Mouse (Mus musculus): ENCODE measurements at regions not wholly inside any gene's neighbourhood (a gene's known extent, or its start where the extent isn't known, plus 50 kb on each side); places are given as distances from the start of the nearest gene placed in this dataset.
A peak's percentile ranks its signal among the peaks of the same experiment; 100 is the strongest.

DNA sequence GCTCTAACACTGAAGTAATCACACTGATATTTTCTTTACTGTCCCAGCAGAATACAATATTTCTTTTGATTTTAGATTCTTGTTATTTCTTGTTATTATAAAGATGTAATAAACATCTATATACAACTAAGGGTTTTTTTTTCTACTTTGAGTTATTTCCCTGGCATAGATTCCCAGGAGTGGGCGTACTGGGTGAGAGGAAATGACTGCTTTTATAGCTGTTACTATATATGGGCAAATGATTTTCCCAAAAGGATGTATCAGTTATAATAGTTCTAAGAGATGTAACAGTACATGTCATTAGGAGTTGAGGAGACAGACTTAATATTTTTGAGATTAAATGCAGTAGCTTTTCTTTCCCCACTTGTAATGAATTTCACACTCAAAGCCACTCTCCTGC is 109.6 kb downstream of the E030025P04Rik start:
- H3K9ac ChIP-seq (replicated peaks; ENCODE audit: low read length), result no peak overlapping the region
- no peak overlapping the region for H3K4me2 ChIP-seq (ENCODE audit: low read depth, low read length)
- no peaks in the 10 kb centered on the region for H3K36me3 ChIP-seq (replicated peaks; ENCODE audit: control insufficient read depth, insufficient read depth, low read depth, low read length)
- no peak for DNase-seq (ENCODE audit: low spot score)
- no peak overlapping the region for H3K27ac ChIP-seq (replicated peaks; ENCODE audit: low read depth, low read length)
- no peak overlapping the region for H3K4me3 ChIP-seq (ENCODE audit: low read depth, low read length)
- WGBS, result 90% methylated on average over 1 of the region's 1 CpGs
- ATAC-seq (replicated peaks; ENCODE audit: insufficient number of reproducible peaks, low FRiP score, low TSS enrichment, low read depth), result no peak
- H3K27me3 ChIP-seq (ENCODE audit: control insufficient read depth, insufficient read depth, low read length), result no peaks in the 10 kb centered on the region
- H3K9me3 ChIP-seq (replicated peaks; ENCODE audit: control insufficient read depth, low read length), result no peaks in the 10 kb centered on the region
- no peaks in the 10 kb centered on the region for H3K4me1 ChIP-seq (ENCODE audit: control insufficient read depth, insufficient read depth, low read length)

DNA sequence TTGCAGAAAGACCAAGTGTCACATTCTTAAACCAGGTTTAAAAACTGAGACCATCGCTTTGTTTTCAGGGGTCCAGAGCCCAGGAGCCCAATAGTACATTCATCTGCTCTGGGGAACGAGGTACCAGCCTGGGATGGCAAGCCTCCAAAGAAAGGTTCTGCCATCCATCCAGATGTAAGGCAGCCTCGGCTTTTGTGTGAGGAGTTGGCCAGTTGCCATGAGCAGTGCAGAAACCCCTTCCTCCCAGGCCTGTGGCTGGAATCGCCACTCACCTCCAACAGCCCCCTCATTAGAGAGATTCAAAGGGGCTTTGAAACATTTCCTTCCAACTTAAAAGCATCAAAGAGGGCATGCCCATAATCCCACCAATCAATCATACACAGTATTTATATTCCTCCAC is 110.1 kb downstream of the E030025P04Rik start:
- no peak overlapping the region for H3K4me2 ChIP-seq (ENCODE audit: low read depth, low read length)
- H3K9ac ChIP-seq (replicated peaks; ENCODE audit: low read length), result no peak overlapping the region
- ATAC-seq (replicated peaks; ENCODE audit: insufficient number of reproducible peaks, low FRiP score, low TSS enrichment, low read depth) (no peak), DNase-seq (ENCODE audit: low spot score) (no peak)
- H3K27me3 ChIP-seq (ENCODE audit: control insufficient read depth, insufficient read depth, low read length), result no peaks in the 10 kb centered on the region
- H3K4me3 ChIP-seq (ENCODE audit: low read depth, low read length), result no peak overlapping the region
- no peak overlapping the region for H3K27ac ChIP-seq (replicated peaks; ENCODE audit: low read depth, low read length)
- WGBS, result 62% methylated on average over 4 of the region's 4 CpGs
- H3K36me3 ChIP-seq (replicated peaks; ENCODE audit: control insufficient read depth, insufficient read depth, low read depth, low read length), result no peaks in the 10 kb centered on the region
- H3K9me3 ChIP-seq (replicated peaks; ENCODE audit: control insufficient read depth, low read length), result no peaks in the 10 kb centered on the region
- H3K4me1 ChIP-seq (ENCODE audit: control insufficient read depth, insufficient read depth, low read length), result no peaks in the 10 kb centered on the region

DNA sequence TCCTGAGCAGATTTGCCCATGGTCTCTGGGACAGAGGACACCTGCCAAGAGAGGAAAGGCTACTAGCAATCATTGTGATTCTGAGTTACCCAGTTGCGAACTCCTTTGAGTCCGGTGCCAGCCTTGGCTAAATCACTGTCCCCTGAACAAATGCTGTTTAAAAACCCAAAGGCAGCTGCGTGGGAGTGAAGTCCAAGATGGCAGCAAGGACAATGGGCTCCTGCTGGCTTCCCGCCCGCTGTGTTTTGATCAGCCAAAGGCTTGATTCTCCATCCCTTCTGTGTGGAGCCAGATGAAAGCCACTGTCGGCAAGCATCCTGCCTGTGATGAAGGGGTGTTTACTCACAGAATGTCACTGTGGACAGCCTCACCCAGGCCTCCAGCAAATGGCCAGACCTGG is 111.4 kb downstream of the E030025P04Rik start:
- ATAC-seq (replicated peaks; ENCODE audit: insufficient number of reproducible peaks, low FRiP score, low TSS enrichment, low read depth) (no peak), DNase-seq (ENCODE audit: low spot score) (no peak)
- H3K27me3 ChIP-seq (ENCODE audit: control insufficient read depth, insufficient read depth, low read length), result no peaks in the 10 kb centered on the region
- H3K4me1 ChIP-seq (ENCODE audit: control insufficient read depth, insufficient read depth, low read length), result no peaks in the 10 kb centered on the region
- H3K4me3 ChIP-seq (ENCODE audit: low read depth, low read length), result no peak overlapping the region
- H3K36me3 ChIP-seq (replicated peaks; ENCODE audit: control insufficient read depth, insufficient read depth, low read depth, low read length), result no peaks in the 10 kb centered on the region
- no peak overlapping the region for H3K27ac ChIP-seq (replicated peaks; ENCODE audit: low read depth, low read length)
- no peaks in the 10 kb centered on the region for H3K9me3 ChIP-seq (replicated peaks; ENCODE audit: control insufficient read depth, low read length)
- WGBS, result 55% methylated on average over 6 of the region's 6 CpGs
- H3K4me2 ChIP-seq (ENCODE audit: low read depth, low read length), result no peak overlapping the region
- H3K9ac ChIP-seq (replicated peaks; ENCODE audit: low read length), result no peak overlapping the region

DNA sequence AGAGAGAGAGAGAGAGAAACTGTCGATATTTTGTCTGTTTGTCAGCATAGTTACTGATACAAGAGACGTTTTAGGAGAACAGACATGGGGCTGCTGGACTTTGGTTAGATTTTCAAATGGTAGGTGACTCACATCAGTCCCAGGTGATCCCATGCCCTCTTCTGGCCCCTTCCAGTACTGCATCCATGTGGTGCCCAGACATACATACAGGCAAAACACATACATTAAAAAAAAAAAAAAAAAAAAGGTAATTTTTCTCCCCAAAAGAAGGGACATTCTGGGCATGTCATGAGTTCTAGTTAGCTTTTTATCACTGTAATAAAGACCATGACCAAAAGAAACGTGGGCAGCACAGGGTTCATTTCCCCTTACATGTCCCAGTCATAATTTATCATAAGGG is 110.3 kb downstream of the Axin2 start:
- H3K27ac ChIP-seq (replicated peaks; ENCODE audit: low read depth, low read length), result no peak overlapping the region
- H3K4me3 ChIP-seq (ENCODE audit: low read depth, low read length), result no peak overlapping the region
- no peak overlapping the region for H3K4me2 ChIP-seq (ENCODE audit: low read depth, low read length)
- ATAC-seq (replicated peaks; ENCODE audit: insufficient number of reproducible peaks, low FRiP score, low TSS enrichment, low read depth) (no peak), DNase-seq (ENCODE audit: low spot score) (peak; percentile 77)
- H3K9ac ChIP-seq (replicated peaks; ENCODE audit: low read length), result no peak overlapping the region
- H3K36me3 ChIP-seq (replicated peaks; ENCODE audit: control insufficient read depth, insufficient read depth, low read depth, low read length), result no peaks in the 10 kb centered on the region
- H3K4me1 ChIP-seq (ENCODE audit: control insufficient read depth, insufficient read depth, low read length), result no peaks in the 10 kb centered on the region
- H3K9me3 ChIP-seq (replicated peaks; ENCODE audit: control insufficient read depth, low read length), result no peaks in the 10 kb centered on the region
- WGBS, result 18% methylated on average over 3 of the region's 3 CpGs
- H3K27me3 ChIP-seq (ENCODE audit: control insufficient read depth, insufficient read depth, low read length), result no peaks in the 10 kb centered on the region

DNA sequence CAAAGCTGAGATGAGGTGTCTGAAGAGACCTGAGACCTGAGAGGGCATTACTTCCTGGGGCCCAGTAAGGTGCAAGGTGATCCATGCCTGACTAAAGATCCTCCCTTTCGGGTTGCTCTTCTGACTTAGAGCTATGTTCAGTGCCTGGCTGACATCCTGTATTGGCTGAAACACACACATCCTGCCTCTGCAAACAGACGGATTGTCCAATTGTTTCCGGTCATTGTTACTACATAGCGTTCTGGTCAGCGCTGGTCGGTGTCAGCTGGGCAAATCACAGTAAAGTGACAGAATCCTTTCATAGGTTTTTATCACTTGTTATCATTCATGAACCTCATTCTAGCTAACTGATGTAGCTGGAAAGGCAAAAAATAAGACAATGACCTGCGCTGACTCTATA is 109.7 kb downstream of the Axin2 start:
- no peak overlapping the region for H3K9ac ChIP-seq (replicated peaks; ENCODE audit: low read length)
- no peaks in the 10 kb centered on the region for H3K36me3 ChIP-seq (replicated peaks; ENCODE audit: control insufficient read depth, insufficient read depth, low read depth, low read length)
- H3K4me1 ChIP-seq (ENCODE audit: control insufficient read depth, insufficient read depth, low read length), result no peaks in the 10 kb centered on the region
- H3K9me3 ChIP-seq (replicated peaks; ENCODE audit: control insufficient read depth, low read length), result no peaks in the 10 kb centered on the region
- DNase-seq (ENCODE audit: low spot score) (no peak), ATAC-seq (replicated peaks; ENCODE audit: insufficient number of reproducible peaks, low FRiP score, low TSS enrichment, low read depth) (no peak)
- H3K4me2 ChIP-seq (ENCODE audit: low read depth, low read length), result no peak overlapping the region
- H3K27ac ChIP-seq (replicated peaks; ENCODE audit: low read depth, low read length), result no peak overlapping the region
- H3K4me3 ChIP-seq (ENCODE audit: low read depth, low read length), result no peak overlapping the region
- WGBS, result 83% methylated on average over 7 of the region's 7 CpGs
- no peaks in the 10 kb centered on the region for H3K27me3 ChIP-seq (ENCODE audit: control insufficient read depth, insufficient read depth, low read length)

DNA sequence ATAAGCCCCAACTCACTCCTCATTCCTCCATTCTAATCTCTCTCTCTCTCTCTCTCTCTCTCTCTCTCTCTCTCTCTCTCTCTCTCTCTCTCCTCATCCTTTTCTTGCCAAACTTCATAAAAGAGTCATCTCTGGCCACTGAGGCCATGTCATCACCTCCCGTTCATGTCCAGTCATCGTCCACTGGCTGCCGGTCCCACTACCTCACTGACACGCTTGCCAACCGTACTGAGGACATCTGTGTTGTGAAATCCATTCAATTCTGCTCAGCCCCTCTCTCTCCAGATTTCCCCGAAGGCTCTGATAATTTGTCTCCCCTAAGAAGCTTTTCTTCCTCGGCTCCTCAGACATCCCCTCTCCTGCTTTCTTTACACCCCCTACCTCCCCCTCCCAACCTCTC is 94.7 kb downstream of the Axin2 start:
- no peaks in the 10 kb centered on the region for H3K36me3 ChIP-seq (replicated peaks; ENCODE audit: control insufficient read depth, insufficient read depth, low read depth, low read length)
- DNase-seq (ENCODE audit: low spot score) (no peak), ATAC-seq (replicated peaks; ENCODE audit: insufficient number of reproducible peaks, low FRiP score, low TSS enrichment, low read depth) (no peak)
- no peak overlapping the region for H3K27ac ChIP-seq (replicated peaks; ENCODE audit: low read depth, low read length)
- no peak overlapping the region for H3K9ac ChIP-seq (replicated peaks; ENCODE audit: low read length)
- no peaks in the 10 kb centered on the region for H3K4me1 ChIP-seq (ENCODE audit: control insufficient read depth, insufficient read depth, low read length)
- no peaks in the 10 kb centered on the region for H3K9me3 ChIP-seq (replicated peaks; ENCODE audit: control insufficient read depth, low read length)
- 78% methylated on average over 7 of the region's 7 CpGs for WGBS
- H3K27me3 ChIP-seq (ENCODE audit: control insufficient read depth, insufficient read depth, low read length), result no peaks in the 10 kb centered on the region
- H3K4me3 ChIP-seq (ENCODE audit: low read depth, low read length), result no peak overlapping the region
- no peak overlapping the region for H3K4me2 ChIP-seq (ENCODE audit: low read depth, low read length)

DNA sequence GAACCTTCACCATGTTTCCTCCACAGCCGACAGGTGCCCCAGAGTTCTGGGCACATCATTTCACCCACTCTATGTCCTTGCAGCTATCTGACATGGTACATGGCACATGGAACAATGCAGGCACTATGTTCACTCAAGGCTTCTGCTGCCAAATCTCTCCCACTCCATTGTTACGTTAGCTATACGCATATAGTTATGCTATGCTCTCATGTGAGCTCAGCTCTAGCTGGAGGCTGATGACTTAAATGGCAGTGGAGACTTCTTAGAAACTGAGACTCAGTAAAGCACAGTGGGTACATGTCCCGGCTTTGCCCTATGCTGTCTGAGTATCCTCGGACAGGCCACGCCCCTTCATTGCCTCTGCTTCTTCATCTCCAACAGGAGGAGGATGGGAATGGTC is 91.0 kb downstream of the Axin2 start:
- DNase-seq (ENCODE audit: low spot score) (no peak), ATAC-seq (replicated peaks; ENCODE audit: insufficient number of reproducible peaks, low FRiP score, low TSS enrichment, low read depth) (no peak)
- H3K36me3 ChIP-seq (replicated peaks; ENCODE audit: control insufficient read depth, insufficient read depth, low read depth, low read length), result no peaks in the 10 kb centered on the region
- no peak overlapping the region for H3K4me2 ChIP-seq (ENCODE audit: low read depth, low read length)
- H3K4me1 ChIP-seq (ENCODE audit: control insufficient read depth, insufficient read depth, low read length), result no peaks in the 10 kb centered on the region
- H3K9me3 ChIP-seq (replicated peaks; ENCODE audit: control insufficient read depth, low read length), result no peaks in the 10 kb centered on the region
- WGBS, result 96% methylated on average over 6 of the region's 6 CpGs
- H3K27me3 ChIP-seq (ENCODE audit: control insufficient read depth, insufficient read depth, low read length), result no peaks in the 10 kb centered on the region
- H3K4me3 ChIP-seq (ENCODE audit: low read depth, low read length), result no peak overlapping the region
- H3K9ac ChIP-seq (replicated peaks; ENCODE audit: low read length), result no peak overlapping the region
- no peak overlapping the region for H3K27ac ChIP-seq (replicated peaks; ENCODE audit: low read depth, low read length)

DNA sequence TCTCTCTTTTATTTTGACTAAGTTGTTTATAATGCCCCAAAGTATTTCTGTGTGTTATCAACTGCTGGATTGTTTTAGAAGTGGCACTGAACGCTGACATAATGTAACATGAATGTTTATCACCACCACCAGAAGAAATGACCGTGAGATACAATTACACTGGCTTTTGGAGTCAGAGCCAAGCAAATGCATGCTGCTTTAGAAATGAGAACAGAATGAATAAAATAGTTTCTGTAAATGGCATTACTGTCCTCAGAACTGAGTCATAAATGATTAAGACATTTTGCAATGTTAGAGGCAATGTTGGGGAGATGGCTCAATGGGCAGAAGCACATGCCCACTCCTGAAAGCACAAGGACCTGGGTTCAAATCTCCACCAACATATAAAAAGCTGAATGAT is 88.7 kb downstream of the Axin2 start:
- WGBS, result 73% methylated on average over 2 of the region's 2 CpGs

DNA sequence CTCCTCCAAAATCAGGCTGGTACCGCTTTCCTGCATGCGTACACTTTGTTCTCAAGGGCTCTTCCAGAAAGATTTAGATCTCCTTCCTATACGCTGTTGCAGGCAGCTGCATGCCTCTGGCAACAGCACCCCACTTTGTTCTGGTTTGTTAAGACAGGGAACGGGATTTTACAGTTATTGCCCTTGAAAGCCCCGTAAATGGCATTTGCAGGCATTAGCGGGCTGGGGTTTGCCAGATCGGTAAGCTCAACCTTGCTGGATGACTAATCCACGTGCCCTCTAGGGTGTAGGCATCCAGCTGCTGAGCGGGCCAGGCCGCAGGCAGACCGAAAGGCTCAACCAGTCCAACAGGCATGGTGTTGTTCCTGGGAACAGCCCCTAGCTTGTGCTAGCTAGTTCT is 85.5 kb downstream of the Axin2 start:
- Histone ChIP-seq H3K9me3 (replicated peaks; ENCODE audit: control insufficient read depth, low read length) (no peaks in the 10 kb centered on the region), H3K36me3 (replicated peaks; ENCODE audit: control insufficient read depth, insufficient read depth, low read depth, low read length) (no peaks in the 10 kb centered on the region), H3K27me3 (ENCODE audit: control insufficient read depth, insufficient read depth, low read length) (no peaks in the 10 kb centered on the region), H3K4me1 (ENCODE audit: control insufficient read depth, insufficient read depth, low read length) (no peaks in the 10 kb centered on the region), H3K9ac (replicated peaks; ENCODE audit: low read length) (no peak overlapping the region), H3K27ac (replicated peaks; ENCODE audit: low read depth, low read length) (no peak overlapping the region), H3K4me2 (ENCODE audit: low read depth, low read length) (no peak overlapping the region), H3K4me3 (ENCODE audit: low read depth, low read length) (no peak overlapping the region)
- WGBS, result 89% methylated on average over 11 of the region's 11 CpGs
- DNase-seq (ENCODE audit: low spot score), result no peak
- ATAC-seq (replicated peaks; ENCODE audit: insufficient number of reproducible peaks, low FRiP score, low TSS enrichment, low read depth), result no peak

More for the DNA sequence above, 88.7 kb downstream of the Axin2 start:
- Histone ChIP-seq H3K4me1 (ENCODE audit: control insufficient read depth, insufficient read depth, low read length) (no peaks in the 10 kb centered on the region), H3K4me2 (ENCODE audit: low read depth, low read length) (no peak overlapping the region), H3K9ac (replicated peaks; ENCODE audit: low read length) (no peak overlapping the region), H3K27ac (replicated peaks; ENCODE audit: low read depth, low read length) (no peak overlapping the region), H3K27me3 (ENCODE audit: control insufficient read depth, insufficient read depth, low read length) (no peaks in the 10 kb centered on the region), H3K36me3 (replicated peaks; ENCODE audit: control insufficient read depth, insufficient read depth, low read depth, low read length) (no peaks in the 10 kb centered on the region), H3K9me3 (replicated peaks; ENCODE audit: control insufficient read depth, low read length) (no peaks in the 10 kb centered on the region), H3K4me3 (ENCODE audit: low read depth, low read length) (no peak overlapping the region)
- DNase-seq (ENCODE audit: low spot score), result no peak
- no peak for ATAC-seq (replicated peaks; ENCODE audit: insufficient number of reproducible peaks, low FRiP score, low TSS enrichment, low read depth)
